Mouse (Mus musculus) neural tube, embryonic 14.5 days (tissue): Measurements from ENCODE around the gene Omp. TPM values are rescaled to one million over a fixed set of nuclear protein-coding genes. Genes with fewer than 3 reads are reported as not detected.

ENCODE experiments used
- ATAC-seq: fragments of 200-750 bp; cut with Nextera tagmentation; 2 replicates; pipeline ENCODE4 v1.8.0; 2017; ENCODE audit warnings: low read depth, mild to moderate bottlenecking, moderate TSS enrichment, moderate library complexity
- H3K27ac ChIP-seq: fragments of 300-500 bp; sonication (generic); 2 replicates; pipeline ENCODE4 v1.5.1; 2014; ENCODE audit warnings: low read depth, mild to moderate bottlenecking, control low read depth, low read length, moderate library complexity, mixed read lengths
- H3K27me3 ChIP-seq: fragments of 300-500 bp; sonication (generic); 2 replicates; pipeline ENCODE4 v1.6.1; 2014; ENCODE audit warnings: low read length; ENCODE audit not compliant: control insufficient read depth, insufficient read depth
- H3K36me3 ChIP-seq: fragments of 300-500 bp; sonication (generic); 2 replicates; pipeline ENCODE4 v1.6.1; 2014; ENCODE audit warnings: low read length, mixed read lengths; ENCODE audit not compliant: control insufficient read depth, insufficient read depth
- H3K4me1 ChIP-seq: fragments of 300-500 bp; sonication (generic); 2 replicates; pipeline ENCODE4 v1.6.1; 2014; ENCODE audit warnings: low read length; ENCODE audit not compliant: control insufficient read depth, insufficient read depth
- H3K4me2 ChIP-seq: fragments of 300-500 bp; sonication (generic); 2 replicates; pipeline ENCODE4 v1.6.1; 2014; ENCODE audit warnings: mild to moderate bottlenecking, low read depth, low read length, control low read depth
- H3K4me3 ChIP-seq: fragments of 300-500 bp; sonication (generic); 2 replicates; pipeline ENCODE4 v1.5.1; 2014; ENCODE audit warnings: low read depth, low read length, control low read depth, mixed read lengths
- H3K9ac ChIP-seq: fragments of 300-500 bp; sonication (generic); replicated peaks from 2 replicates; pipeline ENCODE4 v1.6.1; 2014; ENCODE audit warnings: low read depth, mild to moderate bottlenecking, control low read depth, low read length, mixed read lengths
- H3K9me3 ChIP-seq: fragments of 300-500 bp; sonication (generic); 2 replicates; pipeline ENCODE4 v1.6.1; 2016; ENCODE audit warnings: low read length; ENCODE audit not compliant: control insufficient read depth
- WGBS: fragments of 180-500 bp; shearing (Covaris S2); extraction: QIAGEN DNeasy Blood & Tissue Kit; methylation state at CpG from one replicate; pipeline ENCODE4 v1.1.7; 2014; 5-methylcytosine and 5-hydroxymethylcytosine counted together
- polyA plus RNA-seq: library from polyadenylated mRNA; unstranded; fragments of >200 nt; fragmentation: Nextera tagmentation; extraction: Ambion mirVana; gene quantifications from 2 replicates; pipeline ENCODE4 v1.2.1, GENCODE M21; 2014

Omp gene
- polyA plus RNA-seq, 1 experiment from 2014 or later: 0.40 TPM

- H3K4me1 ChIP-seq: peaks cover 8% of the 10 kb centered on the region
- no peaks in the 10 kb centered on the region for H3K36me3 ChIP-seq
- no peak overlapping the region for H3K4me2 ChIP-seq
- H3K9ac ChIP-seq: no peak overlapping the region
- no peak overlapping the region for H3K4me3 ChIP-seq
- ATAC-seq: 0 out of 2 replicates have a peak, but pooled peaks have one; percentile 19
- no peaks in the 10 kb centered on the region for H3K9me3 ChIP-seq
- no peaks in the 10 kb centered on the region for H3K27me3 ChIP-seq
- 74% methylated on average over 5 of the region's 5 CpGs for WGBS
- H3K27ac ChIP-seq: no peak overlapping the region
These were observed 41.4 kb downstream of the Omp start for GRCm38 (mm10) chr7:98103942-98104292.

DNA sequence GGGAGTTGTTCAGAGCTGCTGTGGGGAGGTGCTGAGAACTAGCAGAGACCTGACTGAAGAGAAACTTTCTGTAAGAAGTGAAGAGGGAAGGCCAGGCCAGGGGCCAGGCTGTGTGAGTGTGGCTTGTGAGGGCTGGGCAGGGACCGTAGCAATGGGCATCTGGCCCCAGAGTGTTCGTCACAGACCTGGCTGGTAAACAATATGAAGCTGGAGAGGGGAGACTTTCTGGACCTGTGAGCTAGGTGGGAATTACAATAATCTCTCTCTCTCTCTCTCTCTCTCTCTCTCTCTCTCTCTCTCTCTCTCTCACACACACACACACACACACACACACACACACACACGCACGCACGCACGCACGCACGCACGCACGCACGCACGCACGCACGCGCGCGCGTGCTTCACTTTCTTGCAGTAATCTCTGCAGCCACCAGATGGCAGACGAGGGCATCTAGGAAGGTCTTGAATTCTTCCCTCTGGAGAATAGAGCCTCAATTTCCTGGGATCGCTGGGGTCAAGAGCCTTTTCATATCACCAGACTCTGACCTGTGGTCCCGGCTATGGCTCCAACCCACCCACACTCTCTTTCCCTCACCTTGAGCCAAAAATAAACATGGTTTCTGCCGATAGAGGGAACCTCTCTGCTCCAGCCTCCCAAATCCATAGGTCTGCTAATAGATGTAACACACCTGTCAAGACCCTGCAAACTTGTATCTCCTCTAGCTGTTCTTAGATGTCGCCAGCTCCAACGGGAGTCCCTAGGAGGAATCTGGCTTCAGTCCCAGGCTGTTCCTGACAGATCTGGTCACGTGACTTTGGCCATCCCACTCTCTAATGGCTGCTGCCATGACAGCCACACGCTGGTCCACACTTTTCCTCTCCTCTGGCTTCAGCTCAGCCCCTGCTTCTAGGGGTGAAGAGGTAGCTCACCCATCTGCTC lies 42.0 kb downstream of the Omp start:
- H3K4me3 ChIP-seq: peak overlapping the region; percentile 3; the same call in 1 of the 2 replicates
- peak overlapping the region; percentile 30 for H3K27ac ChIP-seq
- peak overlapping the region; percentile 48 for H3K4me2 ChIP-seq
- ATAC-seq: peak; percentile 68
- H3K36me3 ChIP-seq: no peaks in the 10 kb centered on the region
- peak overlapping the region; percentile 30; the same call in 1 of the 2 replicates for H3K9ac ChIP-seq
- peaks cover 8% of the 10 kb centered on the region for H3K4me1 ChIP-seq
- no peaks in the 10 kb centered on the region for H3K9me3 ChIP-seq
- H3K27me3 ChIP-seq: no peaks in the 10 kb centered on the region
- WGBS: 12% methylated on average over 26 of the region's 26 CpGs

DNA sequence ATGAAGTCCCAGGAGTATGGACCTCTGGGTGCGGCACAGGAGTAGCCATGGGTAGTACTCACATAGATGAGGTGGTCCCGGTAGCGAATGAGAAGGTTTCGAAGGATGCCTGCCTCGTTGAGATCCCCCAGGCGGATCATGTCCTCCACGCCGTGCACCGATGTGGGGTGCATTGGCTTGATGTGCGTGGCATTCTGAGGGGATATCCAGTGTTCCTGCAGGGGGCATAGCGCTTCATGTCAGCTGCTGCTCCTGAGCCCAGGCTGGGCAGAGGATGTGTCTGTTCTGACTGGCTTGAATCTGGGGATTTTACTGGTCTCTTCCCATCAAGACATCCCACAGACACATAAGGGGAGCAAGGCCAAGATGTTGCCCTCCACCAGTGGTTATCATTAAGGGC lies 42.8 kb downstream of the Omp start:
- Histone ChIP-seq H3K4me3 (no peak overlapping the region), H3K27ac (no peak overlapping the region)

GRCm38 (mm10) chr7:98097557-98097956 lies 47.7 kb downstream of the Omp start:
- no peak overlapping the region for H3K4me2 ChIP-seq
- peaks cover 4% of the 10 kb centered on the region for H3K4me1 ChIP-seq
- no peak overlapping the region for H3K9ac ChIP-seq
- H3K27ac ChIP-seq: no peak overlapping the region
- no peak overlapping the region for H3K4me3 ChIP-seq
- no peaks in the 10 kb centered on the region for H3K27me3 ChIP-seq
- no peaks in the 10 kb centered on the region for H3K9me3 ChIP-seq
- ATAC-seq: no peak
- no peaks in the 10 kb centered on the region; the same call in 1 of the 2 replicates for H3K36me3 ChIP-seq
- WGBS: 92% methylated on average over 8 of the region's 8 CpGs

More for the DNA sequence above, 42.8 kb downstream of the Omp start:
- no peaks in the 10 kb centered on the region for H3K27me3 ChIP-seq
- H3K36me3 ChIP-seq: no peaks in the 10 kb centered on the region
- peaks cover 8% of the 10 kb centered on the region for H3K4me1 ChIP-seq
- H3K4me2 ChIP-seq: peak overlapping the region; percentile 48
- ATAC-seq: peak; percentile 52; the same call in 1 of the 2 replicates
- peak overlapping the region; percentile 30; the same call in 1 of the 2 replicates for H3K9ac ChIP-seq
- H3K9me3 ChIP-seq: no peaks in the 10 kb centered on the region
- 95% methylated on average over 11 of the region's 11 CpGs for WGBS

GRCm38 (mm10) chr7:98095852-98096251 lies 49.5 kb downstream of the Omp start:
- Histone ChIP-seq H3K36me3 (no peaks in the 10 kb centered on the region; the same call in 1 of the 2 replicates), H3K9ac (no peak overlapping the region), H3K9me3 (no peaks in the 10 kb centered on the region), H3K4me1 (no peaks in the 10 kb centered on the region), H3K4me2 (no peak overlapping the region), H3K27ac (no peak overlapping the region), H3K27me3 (no peaks in the 10 kb centered on the region), H3K4me3 (no peak overlapping the region)
- ATAC-seq: no peak
- 97% methylated on average over 4 of the region's 4 CpGs for WGBS

Other genes with a start within 250 kb of the Omp start
- gene Gdpd4, start 225.5 kb downstream of the Omp start, polyA plus RNA-seq: not detected in 2 replicates
- gene Myo7a, start 26.0 kb downstream of the Omp start, polyA plus RNA-seq: 22.1 and 24.2 TPM in 2 replicates
- 13.7 and 17.0 TPM in 2 replicates for gene Capn5, start 32.8 kb upstream of the Omp start, polyA plus RNA-seq
- gene B3gnt6, start 54.0 kb upstream of the Omp start, polyA plus RNA-seq: 0.40 and 0.63 TPM in 2 replicates
- 23.7 and 28.3 TPM in 2 replicates for gene Acer3, start 175.7 kb upstream of the Omp start, polyA plus RNA-seq
- gene Tsku, start 215.8 kb upstream of the Omp start, polyA plus RNA-seq: 8.7 and 9.4 TPM in 2 replicates